Mouse (Mus musculus): ENCODE results near the gene Gm19935.

Gene Gm19935

GRCm38 (mm10) chr8:90830980-90831379 lies 13.8 kb upstream of the Gm19935 start:
- in situ Hi-C loops (cut with MboI) = loop anchor here (10.0 kb wide), 1 partner anchor 124 kb away; no protein-coding TSS in a partner anchor

GRCm38 (mm10) chr8:90829825-90830224 lies 12.6 kb upstream of the Gm19935 start:
- in situ Hi-C loops (cut with MboI) = loop anchor here (10.0 kb wide), 1 partner anchor 125 kb away; no protein-coding TSS in a partner anchor

GRCm38 (mm10) chr8:90828987-90829740 lies 12.0 kb upstream of the Gm19935 start:
- in situ Hi-C loops (cut with MboI) = no loop called here

- in situ Hi-C loops (cut with MboI) = no loop called here
Measured at GRCm38 (mm10) chr8:90828181-90828986, 11.2 kb upstream of the Gm19935 start, which contains the start of gene Chd9. Gene Chd9 (plus strand): TSS chr8:90828352.

- in situ Hi-C loops (cut with MboI) = no loop called here
Measured at GRCm38 (mm10) chr8:90825459-90825871, 8.3 kb upstream of the Gm19935 start.

GRCm38 (mm10) chr8:90822443-90822842 lies 5.2 kb upstream of the Gm19935 start:
- in situ Hi-C loops (cut with MboI) = no loop called here

- in situ Hi-C loops (cut with MboI) = no loop called here
Measured at GRCm38 (mm10) chr8:90820321-90820696, 3.1 kb upstream of the Gm19935 start.

- in situ Hi-C loops (cut with MboI) = no loop called here
Measured at GRCm38 (mm10) chr8:90819561-90820320, 2.5 kb upstream of the Gm19935 start.

- in situ Hi-C loops (cut with MboI) = no loop called here
Measured at GRCm38 (mm10) chr8:90816061-90816882, 921 bp downstream of the Gm19935 start.

- in situ Hi-C loops (cut with MboI) = no loop called here
Measured at GRCm38 (mm10) chr8:90813602-90814320, 3.4 kb downstream of the Gm19935 start.

GRCm38 (mm10) chr8:90799473-90799872 lies 17.7 kb downstream of the Gm19935 start:
- in situ Hi-C loops (cut with MboI) = no loop called here

GRCm38 (mm10) chr8:90794990-90795861 lies 22.0 kb downstream of the Gm19935 start:
- in situ Hi-C loops (cut with MboI) = no loop called here

GRCm38 (mm10) chr8:90793710-90794109 lies 23.5 kb downstream of the Gm19935 start:
- in situ Hi-C loops (cut with MboI) = no loop called here

GRCm38 (mm10) chr8:90791616-90792015 lies 25.6 kb downstream of the Gm19935 start:
- in situ Hi-C loops (cut with MboI) = no loop called here

- in situ Hi-C loops (cut with MboI) = no loop called here
Measured at GRCm38 (mm10) chr8:90769791-90770190, 47.4 kb downstream of the Gm19935 start.
